Mouse (Mus musculus) fibroblast of lung, adult 2 months (primary cell): ENCODE data around the gene Figla.

Experiments
- DNase-seq: peaks from one replicate; pipeline ENCODE4 v3.0.0-alpha.2; 2011; ENCODE audit warnings: low read depth

The Figla gene

DNA sequence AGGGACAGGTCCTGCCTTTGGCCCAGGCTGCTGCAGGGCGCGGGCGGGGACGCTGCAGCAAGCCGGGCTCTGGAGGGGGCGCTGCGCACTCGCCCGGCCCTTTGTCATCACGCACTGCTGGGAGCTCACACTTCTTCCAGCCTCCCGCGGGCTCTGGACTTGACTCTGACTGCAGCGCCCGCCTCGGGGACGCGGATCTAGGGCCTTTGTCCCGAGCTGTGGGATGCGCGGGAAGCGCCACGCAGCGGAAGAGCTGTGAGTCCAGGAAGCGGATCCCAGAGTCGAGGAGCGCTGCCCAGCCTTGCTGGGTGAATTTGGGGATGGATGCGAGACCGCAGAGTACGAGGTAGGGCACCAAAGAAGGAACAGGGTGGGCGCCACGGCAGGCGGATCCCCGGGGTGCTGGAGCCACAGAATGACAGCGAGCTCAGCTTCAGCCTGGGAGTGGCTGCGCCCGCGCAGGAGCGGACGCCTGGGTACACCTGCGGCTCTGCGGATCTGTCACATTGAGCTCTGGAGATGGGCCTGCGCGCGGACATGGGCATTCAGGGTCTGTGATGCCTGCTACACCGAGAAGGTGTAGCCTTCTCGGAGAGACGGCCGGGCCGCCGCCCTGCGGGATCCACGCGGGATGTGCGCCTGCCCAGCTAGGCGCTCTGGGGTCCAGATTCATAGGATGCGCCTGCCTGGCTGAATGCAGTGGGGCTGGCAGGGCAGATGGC is 12.8 kb downstream of the Figla start, which contains the start of gene Add2:
Gene Add2, plus strand, starts transcription at position 81 of the 722 bp plus-strand sequence.
- no peak for DNase-seq

GRCm38 (mm10) chr6:86029323-86029713 is 13.3 kb downstream of the Figla start:
- DNase-seq = no peak

GRCm38 (mm10) chr6:86031527-86031926 is 15.6 kb downstream of the Figla start:
- DNase-seq = no peak

DNA sequence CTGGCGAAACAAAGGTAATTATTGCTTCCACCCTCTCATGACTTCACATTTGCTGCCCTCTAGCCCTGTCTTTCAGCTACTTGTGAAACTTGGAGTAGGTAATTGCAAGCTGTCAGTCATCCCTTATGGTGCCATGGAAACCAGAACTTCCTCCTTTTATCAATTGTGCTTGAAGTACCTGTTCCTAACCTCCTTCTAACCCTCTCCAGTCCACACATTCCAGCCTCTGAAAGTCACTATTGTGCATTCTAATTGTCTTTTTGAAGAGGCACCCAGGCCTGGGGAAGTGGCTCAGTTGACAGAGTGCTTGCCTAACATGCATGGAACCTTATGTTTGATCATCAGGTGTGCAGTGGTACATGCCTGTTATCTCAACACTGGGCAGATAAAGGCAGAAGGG is 17.7 kb downstream of the Figla start:
- DNase-seq = no peak

- DNase-seq = no peak
Observed at GRCm38 (mm10) chr6:86038901-86039300, 22.9 kb downstream of the Figla start.

- DNase-seq = no peak
Observed at GRCm38 (mm10) chr6:86040140-86040539, 24.2 kb downstream of the Figla start.

- no peak for DNase-seq
Observed at GRCm38 (mm10) chr6:86047510-86047909, 31.5 kb downstream of the Figla start.

DNA sequence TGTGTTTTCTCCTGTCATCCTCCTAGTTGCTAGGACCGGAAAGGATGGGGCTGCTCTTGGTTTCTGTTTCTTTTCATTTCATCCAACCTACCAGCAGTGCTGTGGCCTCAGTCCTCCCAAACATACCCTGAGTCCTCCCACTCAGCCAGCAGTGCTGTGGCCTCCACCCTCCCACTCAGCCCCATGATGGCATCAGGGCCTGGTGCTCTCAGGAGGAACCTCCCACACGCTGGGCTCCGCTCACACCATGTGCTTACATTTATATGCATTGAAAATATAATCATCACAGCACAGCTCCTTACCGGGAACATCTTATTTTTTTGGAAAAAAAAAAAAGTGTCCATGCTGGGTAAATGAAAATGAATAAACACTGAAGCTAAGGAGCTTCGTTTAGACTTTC is 32.5 kb downstream of the Figla start:
- DNase-seq = no peak

- no peak for DNase-seq
Observed at GRCm38 (mm10) chr6:86050586-86051268, 34.8 kb downstream of the Figla start.

DNA sequence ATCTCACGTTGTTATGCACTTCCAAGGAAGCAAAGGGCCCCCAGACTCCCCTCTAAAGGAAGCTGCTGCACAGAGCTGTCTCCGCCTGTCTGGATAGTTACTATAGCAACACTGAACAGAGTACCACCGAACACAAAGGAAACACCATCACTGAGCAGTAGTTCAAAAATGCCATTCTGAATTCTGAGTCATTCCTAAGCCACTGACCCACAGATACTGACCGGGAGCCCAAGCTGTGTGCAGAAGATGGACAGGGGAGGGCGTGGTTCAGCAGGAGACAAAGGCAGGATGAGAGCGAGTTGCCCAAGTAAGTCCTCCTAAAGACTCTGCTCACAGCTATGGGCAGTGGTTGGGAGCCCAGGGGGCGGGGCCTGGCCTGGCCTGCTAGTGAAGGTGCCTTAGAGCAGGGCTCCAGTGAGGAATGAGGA is 36.1 kb downstream of the Figla start:
- DNase-seq = no peak

GRCm38 (mm10) chr6:86052556-86052955 is 36.6 kb downstream of the Figla start:
- DNase-seq = no peak

GRCm38 (mm10) chr6:86053099-86053498 is 37.1 kb downstream of the Figla start:
- no peak for DNase-seq

- DNase-seq = no peak
Observed at GRCm38 (mm10) chr6:86053594-86053993, 37.6 kb downstream of the Figla start.

- DNase-seq = no peak
Observed at GRCm38 (mm10) chr6:86058475-86058874, 42.5 kb downstream of the Figla start.

DNA sequence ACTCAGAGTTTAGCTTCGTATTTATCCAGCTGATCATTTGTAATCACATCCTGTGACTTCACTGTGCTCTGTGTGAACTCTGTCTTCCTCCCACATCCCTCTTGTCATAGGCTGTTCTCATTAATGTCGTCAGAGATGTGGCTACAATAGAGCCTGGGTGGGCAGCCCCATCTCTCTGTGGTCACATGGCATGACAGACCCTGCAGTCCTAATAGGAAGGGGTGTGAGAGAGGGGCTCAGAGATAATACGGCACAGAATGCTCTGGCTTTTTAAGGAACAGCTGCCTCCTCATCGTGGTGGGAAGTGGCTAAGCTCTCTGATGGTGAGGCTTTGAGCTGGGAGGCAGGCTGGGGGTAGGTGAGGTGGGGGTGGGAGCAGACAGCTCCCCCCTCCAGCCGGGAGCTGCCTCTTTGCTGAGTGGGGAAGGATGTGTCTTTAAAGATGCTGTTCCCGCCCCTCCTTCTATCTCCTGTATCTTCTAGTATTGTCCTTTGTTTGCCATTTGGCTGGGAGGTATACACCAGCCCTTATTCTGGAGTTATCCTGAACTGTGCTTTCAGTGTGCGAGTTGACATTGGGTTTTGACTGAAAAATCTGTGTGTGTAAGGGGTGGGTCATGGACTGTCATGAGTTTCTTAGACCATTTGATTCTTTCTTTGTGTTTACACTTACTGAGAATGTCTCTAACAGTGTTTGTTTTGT is 43.3 kb downstream of the Figla start:
- DNase-seq = no peak

- DNase-seq = no peak
Observed at GRCm38 (mm10) chr6:86060170-86060569, 44.2 kb downstream of the Figla start.

DNA sequence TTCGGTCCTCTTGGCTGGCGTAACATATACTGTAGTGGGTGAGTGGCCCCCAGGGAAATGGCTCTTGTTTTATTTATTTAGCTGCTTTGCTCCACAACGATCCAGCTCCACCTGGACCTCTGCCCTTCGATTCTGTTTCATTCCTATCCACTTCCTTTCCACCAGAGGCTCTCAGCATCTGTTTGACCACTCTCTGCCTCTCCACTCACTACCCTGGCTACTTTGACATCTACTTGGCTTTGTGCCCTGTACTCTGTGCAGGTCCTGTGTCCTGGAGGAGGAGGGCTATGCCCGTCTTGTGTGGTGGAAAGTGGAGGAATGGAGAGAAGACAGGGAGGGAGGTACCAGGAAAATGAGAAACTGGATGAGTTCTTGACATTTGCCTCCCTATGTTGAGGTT is 46.3 kb downstream of the Figla start:
- no peak for DNase-seq

DNA sequence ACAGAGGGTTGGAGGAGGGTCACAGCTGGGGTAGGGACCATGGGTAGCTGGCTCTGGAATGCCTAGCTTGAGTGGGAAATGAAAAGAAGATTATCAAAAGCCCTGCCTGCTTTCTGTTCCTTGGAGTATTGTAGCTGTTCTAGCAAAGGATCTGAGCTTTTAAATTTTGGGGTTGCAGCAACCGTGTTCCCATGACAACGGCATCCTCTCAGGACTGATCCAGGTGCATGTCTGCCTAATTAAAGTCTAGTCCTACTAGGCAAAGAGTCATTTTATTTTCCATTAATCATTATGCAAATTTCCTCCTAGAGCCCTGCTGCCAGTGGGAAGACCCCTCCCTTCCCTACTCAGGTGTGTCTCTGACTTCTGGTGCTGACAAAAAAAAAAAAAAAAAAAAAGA is 46.7 kb downstream of the Figla start:
- DNase-seq = no peak

DNA sequence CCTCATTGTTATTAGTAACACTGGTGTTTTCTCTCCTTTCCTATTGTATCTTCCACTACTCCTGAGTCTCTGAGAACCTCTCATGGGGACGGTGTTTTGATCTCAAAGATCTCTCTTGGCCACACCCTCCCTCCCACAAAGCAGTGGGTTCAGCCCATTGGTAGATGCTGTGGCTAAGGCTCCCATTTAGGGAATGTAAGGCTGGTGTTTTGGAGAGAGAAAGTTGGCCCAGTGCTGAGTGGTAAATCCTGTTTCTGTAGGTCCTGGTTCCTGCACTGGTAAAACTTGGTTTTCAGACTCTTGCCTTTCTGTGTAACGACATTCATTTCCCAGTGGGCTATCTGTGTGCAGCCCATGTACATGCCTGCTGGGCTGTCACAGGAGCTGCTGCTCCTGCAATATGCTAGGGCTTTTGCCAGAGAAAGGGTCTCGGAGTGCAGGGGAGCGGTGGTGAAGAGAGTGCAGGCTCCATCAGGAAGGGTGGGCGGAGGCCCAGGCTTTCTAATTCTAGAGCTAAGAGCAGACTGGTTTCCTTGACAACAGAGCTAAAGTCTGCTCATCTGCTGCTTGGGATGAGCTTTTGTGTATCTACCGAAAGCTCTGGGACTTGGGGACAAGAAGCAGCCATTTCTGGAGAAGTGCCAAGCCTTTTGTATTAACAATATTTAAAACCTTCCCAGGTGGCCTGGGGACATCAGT is 48.5 kb downstream of the Figla start:
- no peak for DNase-seq

DNA sequence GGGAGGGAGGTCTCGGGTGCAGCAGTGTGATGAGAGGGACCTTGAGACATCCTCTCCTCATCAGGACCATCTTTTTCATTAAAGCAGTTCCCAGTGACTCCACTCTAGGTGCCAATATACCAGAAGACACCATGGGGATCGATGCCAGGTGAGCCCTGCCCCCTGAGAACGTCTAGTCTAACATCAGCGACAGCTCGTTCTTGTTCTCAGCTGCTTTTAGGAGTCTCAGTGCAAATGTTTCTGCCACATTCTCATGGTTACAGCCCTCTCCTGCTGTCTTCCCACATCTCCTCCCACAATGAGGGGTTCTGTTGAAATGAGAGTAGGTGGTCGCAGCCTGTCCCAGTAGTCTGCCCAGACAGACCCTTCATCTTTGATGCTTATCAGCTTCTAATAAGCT is 50.8 kb downstream of the Figla start:
- DNase-seq = no peak

GRCm38 (mm10) chr6:86067145-86067544 is 51.2 kb downstream of the Figla start:
- DNase-seq = no peak

- DNase-seq = no peak
Observed at GRCm38 (mm10) chr6:86069009-86069408, 53.0 kb downstream of the Figla start.
